Mouse (Mus musculus) neural tube, embryonic 11.5 days (tissue): ENCODE measurements around the gene Ssmem1. TPM values are rescaled to one million over a fixed set of nuclear protein-coding genes. Genes with fewer than 3 reads are reported as not detected.
A peak's percentile ranks its signal among the peaks of the same experiment; 100 is the strongest.

Experiments used
- ATAC-seq: fragments of 200-750 bp; cut with Nextera tagmentation; 2 replicates; pipeline ENCODE4 v1.8.0; 2017; ENCODE audit warnings: moderate number of reproducible peaks, mild to moderate bottlenecking, moderate TSS enrichment, moderate library complexity; ENCODE audit not compliant: insufficient read depth, low FRiP score, low TSS enrichment
- DNase-seq: peaks from one replicate; pipeline ENCODE4 v3.0.0-alpha.2; 2015; ENCODE audit warnings: low spot score
- H3K27ac ChIP-seq: fragments of 300-500 bp; sonication (generic); 2 replicates; pipeline ENCODE4 v1.5.1; 2014; ENCODE audit warnings: low read depth, mild to moderate bottlenecking, low read length
- H3K27me3 ChIP-seq: fragments of 300-500 bp; sonication (generic); 2 replicates; pipeline ENCODE4 v1.6.1; 2014; ENCODE audit warnings: mild to moderate bottlenecking, low read length, mixed read lengths; ENCODE audit not compliant: control insufficient read depth, insufficient read depth
- H3K36me3 ChIP-seq: fragments of 300-500 bp; sonication (generic); 2 replicates; pipeline ENCODE4 v1.6.1; 2014; ENCODE audit warnings: mild to moderate bottlenecking, low read length, moderate library complexity, mixed read lengths; ENCODE audit not compliant: control insufficient read depth, insufficient read depth
- H3K4me1 ChIP-seq: fragments of 300-500 bp; sonication (generic); 2 replicates; pipeline ENCODE4 v1.6.1; 2014; ENCODE audit warnings: low read length, mixed read lengths; ENCODE audit not compliant: control insufficient read depth, insufficient read depth
- H3K4me2 ChIP-seq: fragments of 300-500 bp; sonication (generic); 2 replicates; pipeline ENCODE4 v1.6.1; 2014; ENCODE audit warnings: low read depth, mild to moderate bottlenecking, moderate library complexity
- H3K4me3 ChIP-seq: fragments of 300-500 bp; sonication (generic); 2 replicates; pipeline ENCODE4 v1.5.1; 2014; ENCODE audit warnings: low read depth, low read length
- H3K9ac ChIP-seq: fragments of 300-500 bp; sonication (generic); 2 replicates; pipeline ENCODE4 v1.6.1; 2014; ENCODE audit warnings: mild to moderate bottlenecking, low read length
- H3K9me3 ChIP-seq: fragments of 300-500 bp; sonication (generic); 2 replicates; pipeline ENCODE4 v1.6.1; 2016; ENCODE audit warnings: low read length; ENCODE audit not compliant: control insufficient read depth
- WGBS: fragments of 180-500 bp; shearing (Covaris S2); extraction: QIAGEN DNeasy Blood & Tissue Kit; methylation state at CpG from one replicate; pipeline ENCODE4 v1.1.7; 2014; 5-methylcytosine and 5-hydroxymethylcytosine counted together
- polyA plus RNA-seq: library from polyadenylated mRNA; unstranded; fragments of >200 nt; fragmentation: Nextera tagmentation; extraction: Ambion mirVana; gene quantifications from 2 replicates; pipeline ENCODE4 v1.2.1, GENCODE M21; 2014

Gene Ssmem1
- polyA plus RNA-seq, 1 experiment from 2014 or later: 0.40 TPM

DNA sequence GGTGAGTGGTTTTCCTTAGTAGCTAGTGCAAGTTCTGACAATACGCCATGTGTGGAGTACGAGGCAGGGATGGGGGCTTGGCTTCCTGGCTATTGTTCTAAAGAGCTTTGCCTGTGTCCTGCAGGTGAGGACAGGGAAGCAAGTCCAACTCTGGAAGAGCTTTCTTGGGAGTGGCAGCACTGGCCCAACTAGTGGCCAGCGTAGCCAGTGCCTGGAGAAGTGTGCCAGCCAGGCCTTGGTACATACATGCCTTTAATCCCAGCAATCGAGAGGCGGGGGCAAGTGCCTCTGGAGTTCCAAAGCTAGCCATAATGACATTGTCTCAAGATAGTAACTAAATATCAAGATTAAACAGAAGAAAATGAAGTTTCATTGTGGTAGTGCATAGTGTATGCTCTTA, 642 bp downstream of the Ssmem1 start:
- H3K36me3 ChIP-seq: peaks cover 4% of the 10 kb centered on the region
- WGBS: 73% methylated on average over 5 of the region's 5 CpGs
- no peak for ATAC-seq
- peak overlapping the region; percentile 49; the same call in 1 of the 2 replicates for H3K4me3 ChIP-seq
- H3K4me1 ChIP-seq: peaks cover 6% of the 10 kb centered on the region
- H3K9me3 ChIP-seq: no peaks in the 10 kb centered on the region
- H3K27me3 ChIP-seq: no peaks in the 10 kb centered on the region
- H3K9ac ChIP-seq: peak overlapping the region; percentile 46
- DNase-seq: no peak
- H3K27ac ChIP-seq: peak overlapping the region; percentile 87
- peak overlapping the region; percentile 70; the same call in 1 of the 2 replicates for H3K4me2 ChIP-seq

DNA sequence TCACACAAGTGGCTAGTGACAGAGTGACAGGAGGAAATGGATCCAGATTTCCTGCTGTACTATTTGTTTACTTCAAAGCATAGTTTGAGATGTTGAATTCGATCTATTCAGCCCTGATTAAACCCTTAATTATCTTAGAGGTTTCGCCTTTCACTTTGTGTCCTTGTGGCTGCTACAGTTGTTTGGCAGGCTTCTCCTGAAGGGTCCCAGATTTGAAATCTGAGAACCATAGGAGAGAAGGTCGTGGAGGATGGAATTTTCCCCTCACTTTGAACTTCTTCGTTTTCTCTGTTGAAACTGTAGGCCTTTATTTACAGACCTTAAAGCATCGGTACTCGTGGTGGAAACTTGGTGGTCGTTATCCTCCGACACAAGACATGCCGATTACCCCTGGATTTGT, 4.6 kb downstream of the Ssmem1 start:
- Histone ChIP-seq H3K9ac (no peak overlapping the region), H3K27ac (no peak overlapping the region)

DNA sequence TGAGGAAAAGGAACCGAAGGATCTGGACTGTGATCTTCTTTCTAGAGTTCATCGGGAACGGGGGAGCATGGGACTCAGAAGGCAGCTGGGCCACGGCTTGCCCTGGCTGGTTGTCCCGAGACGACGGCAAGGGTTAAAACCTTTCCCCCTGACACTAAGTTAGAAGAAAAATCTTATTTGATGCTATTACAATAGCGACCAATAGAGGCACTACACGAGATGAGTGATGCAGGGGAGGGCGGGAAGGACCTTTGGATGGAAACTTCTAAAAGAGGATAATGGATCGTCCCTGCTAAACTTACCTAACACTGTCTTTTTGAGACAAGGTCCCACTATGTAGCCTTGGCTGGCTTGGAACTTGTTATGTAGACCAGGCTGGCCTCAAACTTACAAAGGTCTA, 10.8 kb downstream of the Ssmem1 start:
- H3K27me3 ChIP-seq: no peaks in the 10 kb centered on the region
- WGBS: 72% methylated on average over 11 of the region's 11 CpGs
- H3K4me2 ChIP-seq: no peak overlapping the region
- ATAC-seq (no peak), DNase-seq (no peak)
- H3K36me3 ChIP-seq: no peaks in the 10 kb centered on the region
- H3K9me3 ChIP-seq: no peaks in the 10 kb centered on the region
- no peaks in the 10 kb centered on the region for H3K4me1 ChIP-seq
- no peak overlapping the region for H3K27ac ChIP-seq
- no peak overlapping the region for H3K4me3 ChIP-seq
- H3K9ac ChIP-seq: no peak overlapping the region

More for the DNA sequence above, 4.6 kb downstream of the Ssmem1 start:
- Histone ChIP-seq H3K4me3 (no peak overlapping the region), H3K9me3 (no peaks in the 10 kb centered on the region), H3K4me2 (no peak overlapping the region), H3K36me3 (no peaks in the 10 kb centered on the region), H3K4me1 (peaks cover 6% of the 10 kb centered on the region), H3K27me3 (no peaks in the 10 kb centered on the region)
- WGBS: 25% methylated on average over 9 of the region's 9 CpGs
- no peak for DNase-seq
- no peak for ATAC-seq

DNA sequence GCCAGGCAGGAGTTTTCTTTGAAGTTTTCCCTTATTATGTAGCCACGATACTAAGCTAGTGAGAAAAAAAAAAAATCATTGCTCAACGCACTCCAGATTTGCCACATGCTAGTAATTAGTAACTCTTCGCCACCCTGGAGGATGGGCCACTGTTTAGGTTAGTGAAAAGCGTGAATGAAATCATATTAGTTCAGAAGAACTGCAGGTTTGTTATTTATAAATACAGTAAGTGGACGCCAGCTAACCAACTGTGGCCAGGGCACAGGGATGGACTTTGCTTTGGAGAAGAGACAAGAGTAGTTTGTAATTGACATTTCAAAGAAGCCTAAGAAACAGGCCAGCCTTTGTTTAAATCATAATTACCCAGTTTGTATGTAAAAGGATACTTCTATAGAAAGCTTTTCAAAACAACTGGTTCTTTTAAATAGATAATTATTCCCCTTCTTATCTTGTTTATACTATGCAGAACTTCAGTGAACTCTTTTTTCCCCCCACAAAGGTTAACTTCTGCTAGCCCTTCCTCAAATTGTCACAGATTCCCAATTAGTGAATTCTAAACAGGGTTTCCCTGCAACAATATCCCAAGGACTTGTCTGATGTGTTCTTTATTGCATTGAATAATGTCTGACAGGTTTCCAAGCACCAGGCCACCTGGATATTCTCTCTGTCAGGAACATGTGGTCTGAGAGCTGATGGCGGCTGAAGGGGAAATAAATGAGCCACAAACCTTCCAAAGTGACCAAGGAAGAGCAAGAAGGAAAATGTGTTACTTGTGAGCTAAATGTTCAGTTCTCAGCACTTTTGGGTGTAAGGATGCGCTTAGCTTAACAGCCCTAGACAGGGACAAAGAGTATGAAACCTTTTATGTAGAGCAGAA, 16.0 kb downstream of the Ssmem1 start:
- DNase-seq: no peak

DNA sequence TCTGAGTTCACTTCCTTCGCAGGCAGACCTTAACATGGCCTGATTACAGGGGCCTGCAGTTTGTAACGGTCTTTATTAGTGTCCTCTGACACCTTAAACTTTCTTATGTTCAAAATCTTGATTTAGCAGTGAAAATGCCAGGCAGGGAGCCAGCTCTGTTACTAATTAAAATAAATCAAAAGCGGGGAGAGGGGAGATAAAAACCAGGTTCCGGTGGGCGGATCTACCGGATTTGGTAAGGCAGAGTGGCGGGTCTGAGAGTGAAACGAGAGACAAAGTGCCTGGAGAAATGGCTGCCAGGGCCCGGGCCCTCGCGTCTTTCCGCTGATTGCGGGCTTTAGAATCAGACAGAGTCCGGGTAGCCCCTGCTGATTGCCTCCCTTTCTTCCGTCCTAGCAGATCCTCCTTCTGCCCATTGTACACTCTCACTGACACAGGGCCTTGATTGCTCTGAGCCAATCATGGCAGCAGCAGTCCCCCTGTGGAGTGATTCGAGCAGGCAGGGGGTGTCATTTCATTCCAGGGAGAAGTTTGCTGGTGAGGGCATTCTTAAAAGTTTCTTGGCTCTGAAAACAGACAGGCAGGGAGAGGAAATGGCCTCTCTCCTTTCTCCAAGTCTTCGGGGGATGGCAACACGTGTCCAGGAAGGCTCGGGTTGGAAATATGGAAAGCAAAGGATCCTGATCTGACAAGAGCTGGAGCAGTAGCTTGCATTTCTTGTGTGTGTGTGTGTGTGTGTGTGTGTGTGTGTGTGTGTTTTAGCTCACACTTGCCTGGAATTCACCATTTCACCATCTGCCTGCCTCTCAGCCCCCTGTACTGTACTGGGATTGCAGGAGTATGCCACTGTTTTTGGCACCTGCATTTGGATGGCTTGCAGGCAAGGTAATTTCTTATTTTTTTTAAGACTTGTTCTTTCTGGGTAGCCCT, 17.2 kb downstream of the Ssmem1 start:
- peaks cover 7% of the 10 kb centered on the region; the same call in 1 of the 2 replicates for H3K4me1 ChIP-seq
- peak overlapping the region; percentile 86 for H3K27ac ChIP-seq
- ATAC-seq (peak; percentile 69; the same call in 1 of the 2 replicates), DNase-seq (peak; percentile 69)
- no peaks in the 10 kb centered on the region for H3K27me3 ChIP-seq
- H3K4me3 ChIP-seq: 0 out of 2 replicates have a peak overlapping the region, but pooled peaks have one; percentile 9
- no peaks in the 10 kb centered on the region for H3K36me3 ChIP-seq
- 11% methylated on average over 19 of the region's 19 CpGs for WGBS
- H3K4me2 ChIP-seq: peak overlapping the region; percentile 28
- peak overlapping the region; percentile 39 for H3K9ac ChIP-seq
- no peaks in the 10 kb centered on the region for H3K9me3 ChIP-seq

More for the DNA sequence above, 16.0 kb downstream of the Ssmem1 start:
- Histone ChIP-seq H3K36me3 (no peaks in the 10 kb centered on the region), H3K4me2 (no peak overlapping the region), H3K27me3 (no peaks in the 10 kb centered on the region), H3K9me3 (no peaks in the 10 kb centered on the region), H3K4me3 (no peak overlapping the region), H3K27ac (0 out of 2 replicates have a peak overlapping the region, but pooled peaks have one; percentile 35), H3K4me1 (peaks cover 7% of the 10 kb centered on the region; the same call in 1 of the 2 replicates), H3K9ac (no peak overlapping the region)
- 51% methylated on average over 7 of the region's 7 CpGs for WGBS
- ATAC-seq: no peak

DNA sequence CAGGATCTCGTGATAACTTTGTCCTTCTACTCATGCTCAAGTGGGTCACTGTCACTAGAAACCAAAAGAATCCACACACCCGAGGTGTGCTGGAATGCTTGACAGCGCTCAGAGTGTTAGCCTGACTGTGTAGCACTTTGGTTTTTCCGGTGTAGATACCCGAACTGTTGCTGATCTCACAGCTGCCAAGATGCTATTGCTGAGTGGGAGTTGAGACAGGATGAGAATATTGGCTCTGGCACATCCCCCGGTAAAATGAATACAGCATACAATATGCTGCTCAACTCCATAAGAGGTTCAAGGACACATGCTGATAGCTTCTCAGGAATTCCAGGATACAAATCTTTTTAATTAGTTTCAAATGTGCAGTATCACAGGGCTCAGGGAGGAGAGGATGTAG, 19.2 kb downstream of the Ssmem1 start:
- Histone ChIP-seq H3K9ac (no peak overlapping the region), H3K9me3 (no peaks in the 10 kb centered on the region), H3K4me1 (peaks cover 7% of the 10 kb centered on the region; the same call in 1 of the 2 replicates), H3K36me3 (no peaks in the 10 kb centered on the region), H3K27ac (0 out of 2 replicates have a peak overlapping the region, but pooled peaks have one; percentile 11), H3K4me3 (no peak overlapping the region), H3K4me2 (no peak overlapping the region), H3K27me3 (no peaks in the 10 kb centered on the region)
- ATAC-seq (no peak), DNase-seq (no peak)
- WGBS: 73% methylated on average over 6 of the region's 6 CpGs

DNA sequence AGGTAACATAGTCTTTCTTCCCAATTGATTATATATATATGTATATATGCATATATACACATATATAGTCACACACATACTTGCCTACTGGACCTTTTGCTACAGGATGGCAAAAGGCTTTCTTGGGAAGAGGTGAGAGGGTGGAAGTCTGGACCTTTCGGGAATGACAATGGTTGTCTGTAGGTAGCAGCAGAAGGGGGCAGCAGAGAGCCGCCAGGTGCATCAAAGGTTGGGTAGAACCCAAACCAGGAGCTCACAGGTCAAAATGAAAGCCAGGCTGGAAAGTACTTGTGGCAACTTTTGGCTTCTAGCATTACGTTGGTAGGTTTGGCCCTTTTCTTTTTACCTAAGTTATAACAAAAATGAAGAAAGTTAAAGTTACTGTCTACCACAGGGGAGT, 25.7 kb downstream of the Ssmem1 start:
- Histone ChIP-seq H3K36me3 (no peaks in the 10 kb centered on the region), H3K9ac (no peak overlapping the region), H3K4me3 (no peak overlapping the region), H3K4me2 (no peak overlapping the region), H3K9me3 (no peaks in the 10 kb centered on the region), H3K27me3 (no peaks in the 10 kb centered on the region), H3K4me1 (no peaks in the 10 kb centered on the region), H3K27ac (no peak overlapping the region)
- DNase-seq (no peak), ATAC-seq (no peak)
- 42% methylated on average over 3 of the region's 3 CpGs for WGBS

DNA sequence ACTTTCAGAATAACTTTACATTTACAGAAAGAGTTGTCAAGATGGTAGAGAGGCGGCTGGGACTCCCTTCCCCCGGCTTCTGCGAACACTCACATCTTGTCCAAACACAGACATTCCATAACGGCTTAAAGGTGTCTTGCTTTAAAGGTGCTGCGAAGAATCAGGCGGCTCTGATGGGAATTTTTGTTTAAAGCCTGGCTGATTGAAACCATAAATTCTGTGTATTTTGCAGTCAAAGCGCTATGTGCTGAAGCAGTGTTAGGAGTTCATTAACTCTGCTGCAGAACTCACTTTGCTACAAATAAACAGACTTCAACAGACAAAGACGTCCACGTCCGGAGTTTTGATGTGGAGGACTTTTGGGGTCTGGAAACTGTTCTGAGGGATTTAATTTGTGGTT, 28.6 kb downstream of the Ssmem1 start:
- DNase-seq (no peak), ATAC-seq (no peak)
- Histone ChIP-seq H3K9me3 (no peaks in the 10 kb centered on the region), H3K4me1 (0 out of 2 replicates have a peak, but pooled peaks cover 3% of the 10 kb centered on the region), H3K4me3 (no peak overlapping the region), H3K36me3 (no peaks in the 10 kb centered on the region), H3K9ac (no peak overlapping the region), H3K4me2 (no peak overlapping the region), H3K27me3 (no peaks in the 10 kb centered on the region), H3K27ac (no peak overlapping the region)
- WGBS: 60% methylated on average over 10 of the region's 10 CpGs
